Mouse (Mus musculus): Measurements from ENCODE around the gene Zranb3.
"Not testable (repeated sequence)": the region's sequence is repeated elsewhere in the genome, so short reads cannot be mapped to it uniquely, and the experiment has no call there.

Gene Zranb3

DNA sequence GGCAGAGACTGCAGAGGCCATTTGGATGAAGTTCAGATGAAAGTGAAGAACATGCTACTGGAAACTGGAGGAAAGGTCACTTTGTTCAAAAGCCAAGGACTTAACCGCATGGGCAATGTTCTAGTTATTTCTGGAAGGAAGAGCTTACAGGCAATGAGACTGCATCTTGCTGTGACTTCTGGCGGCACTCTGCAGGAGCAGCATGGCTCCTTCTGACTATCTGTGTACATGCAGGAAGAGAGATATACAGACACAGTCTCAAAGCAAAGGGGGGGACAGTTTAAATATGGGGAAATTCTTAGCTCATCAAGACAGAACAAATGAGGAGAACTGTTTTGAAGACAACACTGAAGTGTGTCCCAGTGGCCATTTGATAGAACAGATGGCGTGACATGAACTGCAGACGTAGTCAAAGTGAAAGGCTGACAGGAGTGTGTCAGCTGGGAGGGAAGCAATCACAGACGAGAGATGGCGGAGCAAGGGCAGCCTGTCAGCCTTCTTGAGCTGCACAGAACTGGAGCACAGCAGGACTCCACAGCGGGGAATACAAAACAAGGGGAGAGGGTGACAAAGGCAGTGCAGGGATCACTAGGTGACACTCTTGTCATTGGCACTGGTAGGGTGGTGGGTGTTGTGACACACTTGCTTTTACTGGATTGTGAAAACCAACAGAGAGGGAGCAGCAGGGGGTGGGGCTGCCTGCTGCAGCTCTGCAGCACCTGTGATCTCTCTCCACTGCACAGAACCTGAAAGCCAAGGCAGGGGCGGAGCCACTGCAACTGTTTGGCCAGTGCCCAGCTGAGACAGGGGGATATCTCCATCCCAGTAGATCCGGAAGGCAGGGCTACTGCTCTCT, 112.7 kb downstream of the Zranb3 start:
- DNase-seq (ENCODE audit: low spot score) = no peak

DNA sequence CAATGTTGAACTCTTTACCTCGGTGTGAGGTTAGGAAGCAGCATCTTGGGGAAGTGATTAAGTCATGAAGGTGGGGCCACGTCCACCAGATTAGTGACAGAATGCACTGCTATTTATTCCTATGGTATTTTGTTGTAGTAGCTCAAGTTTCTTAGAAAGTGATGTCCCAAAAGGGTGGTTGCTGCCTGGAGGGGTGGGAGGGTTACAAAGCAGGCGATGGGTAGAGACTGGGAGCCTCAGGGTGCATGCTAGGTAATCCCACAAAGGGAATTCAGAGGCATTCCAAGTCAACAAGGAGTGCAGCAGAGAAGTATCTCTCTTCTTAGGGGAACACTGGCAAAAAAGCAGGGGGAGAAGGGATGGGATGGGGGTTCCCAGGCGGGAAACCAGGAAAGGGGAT, 113.5 kb downstream of the Zranb3 start:
- DNase-seq (ENCODE audit: low spot score) = no peak

DNA sequence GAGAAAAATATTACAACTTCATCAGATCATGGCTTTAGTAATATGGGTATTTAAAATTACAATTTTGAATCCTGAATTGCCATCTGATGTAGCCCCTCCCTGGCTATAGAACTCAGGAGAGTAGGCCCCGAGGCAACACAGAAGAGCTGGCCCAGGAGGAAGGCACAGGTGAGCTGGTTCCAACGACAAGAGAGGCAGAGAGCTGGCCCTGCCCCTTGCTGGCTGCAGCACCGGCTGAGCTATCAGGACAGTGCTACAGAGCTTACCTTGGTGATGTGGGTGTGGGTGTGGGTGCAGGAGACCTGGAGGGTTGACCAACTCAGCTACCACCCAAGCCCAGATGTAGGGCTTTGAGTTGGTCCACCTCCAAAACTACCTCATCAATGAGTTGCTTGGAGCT, 114.6 kb downstream of the Zranb3 start:
- DNase-seq (ENCODE audit: low spot score) = no peak

DNA sequence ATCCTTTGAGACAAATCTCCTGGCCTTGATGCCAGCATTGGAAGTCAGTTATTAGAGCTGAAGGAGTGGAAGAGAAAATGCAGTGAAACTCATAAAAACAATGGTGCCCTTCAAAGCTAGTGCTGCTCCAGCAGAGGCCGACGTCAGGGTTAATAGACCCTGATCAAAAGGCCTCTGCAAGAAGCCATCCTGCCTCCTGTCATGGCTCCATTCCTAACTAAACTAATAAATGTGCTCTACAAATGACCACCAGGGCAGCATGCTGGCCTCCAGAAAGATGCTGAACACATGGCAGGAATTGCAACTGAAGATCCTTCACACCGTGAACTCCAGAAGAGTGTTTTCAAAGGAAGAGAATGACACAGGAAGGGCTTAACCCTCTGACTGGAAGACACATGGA, 117.5 kb downstream of the Zranb3 start:
- no peak for DNase-seq (ENCODE audit: low spot score)

DNA sequence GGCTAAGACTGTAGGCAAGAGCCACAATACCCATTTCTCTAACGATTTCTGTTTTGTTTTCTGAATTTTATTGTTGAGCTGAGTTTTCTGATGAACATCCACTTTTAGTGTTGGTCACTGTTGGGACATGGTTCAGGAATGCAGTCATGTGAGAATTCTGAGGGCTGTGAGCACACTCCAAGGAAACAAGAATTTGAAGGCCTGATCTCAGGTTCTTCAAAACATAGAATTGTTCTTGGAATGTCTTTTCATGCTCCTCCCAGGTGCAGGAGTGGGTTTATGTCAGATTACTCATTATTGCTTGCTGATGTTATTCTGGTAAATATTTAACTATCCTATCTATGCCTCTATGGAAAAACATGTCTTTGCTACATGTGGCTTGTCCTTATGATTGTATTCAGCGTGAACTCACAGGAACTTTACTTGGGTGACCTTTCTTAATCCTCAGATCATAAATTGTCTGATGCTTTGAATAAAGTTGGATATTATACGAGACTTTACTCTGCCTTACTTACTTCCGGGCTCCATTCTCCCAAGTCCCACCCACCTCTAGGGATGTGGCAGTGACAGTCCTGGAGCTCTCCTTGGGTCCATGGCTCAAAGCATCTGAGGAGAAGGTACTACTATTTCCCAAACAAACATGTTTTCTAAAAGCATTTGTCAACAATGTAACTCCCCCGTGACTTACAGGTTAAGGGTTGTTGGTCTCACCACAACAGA, 119.4 kb downstream of the Zranb3 start:
- DNase-seq (ENCODE audit: low spot score) = peak; percentile 20

DNA sequence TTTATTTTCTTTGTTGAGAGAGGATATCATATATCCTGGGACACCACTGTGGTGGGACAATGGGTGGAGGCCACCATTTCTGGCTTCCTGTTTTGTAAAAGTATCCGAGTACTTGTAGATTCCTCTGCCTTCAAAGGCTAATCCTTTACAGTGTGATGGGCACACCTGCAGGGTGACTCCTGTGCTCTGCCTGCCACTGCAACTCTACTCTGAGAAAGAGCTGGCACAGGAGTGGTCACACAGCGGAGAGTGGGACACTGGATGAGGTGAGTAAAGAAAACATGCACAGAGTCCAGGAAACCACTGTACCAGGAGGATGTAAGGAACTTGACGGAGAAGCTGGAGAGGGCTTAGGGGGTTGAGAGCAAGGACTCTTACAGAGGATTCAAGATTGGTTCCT, 120.6 kb downstream of the Zranb3 start:
- DNase-seq (ENCODE audit: low spot score) = no peak

DNA sequence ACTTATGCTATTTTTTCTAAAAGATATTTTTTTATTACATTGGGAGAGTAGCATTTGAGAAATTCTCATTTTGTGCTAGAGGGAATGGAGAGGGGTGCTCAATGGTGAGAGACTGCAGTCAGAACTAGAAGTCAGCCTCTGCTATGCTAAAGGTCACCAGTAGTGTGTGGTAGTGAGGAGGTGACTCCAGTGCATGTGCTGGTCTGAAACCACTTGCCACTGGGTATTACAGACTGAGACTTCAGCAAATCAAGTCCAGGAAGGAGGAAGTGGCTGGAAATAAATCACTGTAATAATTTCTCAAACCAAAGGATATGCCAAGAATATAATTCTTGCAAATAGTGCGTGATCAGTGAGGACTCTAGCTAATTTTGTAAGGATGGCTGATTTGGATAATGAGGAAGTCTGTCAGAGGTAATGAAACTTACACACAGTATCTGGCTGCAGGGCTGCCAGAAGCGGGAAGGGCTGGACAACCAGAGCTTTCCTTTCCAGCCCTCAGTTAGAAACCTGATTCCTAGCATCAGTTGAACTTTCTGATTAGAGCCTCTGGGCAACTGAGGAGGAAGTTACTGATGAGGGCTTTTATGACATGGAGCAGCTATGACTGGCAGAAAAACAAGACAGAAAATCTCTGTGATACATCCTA, 121.8 kb downstream of the Zranb3 start:
- no peak for DNase-seq (ENCODE audit: low spot score)

DNA sequence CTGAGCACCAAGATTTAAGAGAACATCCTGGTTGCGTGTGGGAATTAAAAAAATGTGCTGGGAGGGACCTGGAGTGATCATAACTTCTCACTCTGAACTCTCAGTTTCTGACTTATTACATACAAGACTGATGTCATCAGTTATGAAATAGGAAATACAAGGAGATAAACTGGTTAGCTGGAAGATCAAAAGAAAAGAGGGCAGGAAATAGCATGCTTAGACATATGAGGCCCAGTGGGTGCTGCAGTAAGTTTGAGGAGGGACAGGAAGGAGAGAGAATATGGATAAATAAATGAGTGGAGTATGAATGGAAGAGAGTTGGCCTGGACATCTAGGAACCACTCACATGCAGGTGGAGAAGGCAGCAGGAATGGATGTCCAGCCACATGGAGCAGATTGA, 124.7 kb downstream of the Zranb3 start:
- DNase-seq (ENCODE audit: low spot score) = no peak

DNA sequence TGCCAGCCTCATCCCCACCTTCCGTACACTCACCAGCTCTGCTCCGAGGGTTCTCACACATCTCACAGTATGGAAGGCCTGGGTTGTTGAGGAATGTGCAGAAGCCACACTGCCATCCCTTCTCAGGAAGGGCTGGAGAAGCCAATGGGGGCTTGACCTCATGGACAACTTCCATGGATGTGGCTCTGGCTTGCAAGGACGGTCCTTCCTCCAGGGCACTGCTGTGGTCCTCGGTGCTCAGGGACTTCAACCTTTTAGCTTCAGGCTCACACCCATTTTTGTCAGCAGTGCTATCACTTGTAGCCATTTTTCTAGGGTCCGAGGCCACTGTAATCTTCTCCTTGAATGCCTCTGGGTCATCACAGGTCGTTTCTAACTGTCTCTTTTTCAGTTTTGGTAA, 126.7 kb downstream of the Zranb3 start:
- no peak for DNase-seq (ENCODE audit: low spot score)

DNA sequence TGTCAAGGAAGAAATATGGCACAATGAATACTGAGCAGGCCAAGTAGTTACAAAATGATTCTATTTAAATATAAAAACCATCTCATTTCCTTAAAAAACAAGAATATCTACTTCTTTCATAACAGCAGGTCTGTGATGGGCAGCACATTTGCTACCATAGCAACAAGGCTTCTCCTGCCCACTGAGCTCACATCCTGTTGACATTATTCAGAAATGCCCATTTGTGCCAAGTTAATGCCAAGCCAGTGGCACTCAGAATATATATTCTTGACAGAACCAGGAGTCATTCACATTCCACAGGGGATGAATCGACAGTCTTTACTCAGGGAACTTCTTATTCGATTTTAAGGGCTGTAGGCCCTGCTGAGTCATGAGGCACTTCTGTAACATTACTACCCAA, 127.2 kb downstream of the Zranb3 start:
- DNase-seq (ENCODE audit: low spot score) = no peak

DNA sequence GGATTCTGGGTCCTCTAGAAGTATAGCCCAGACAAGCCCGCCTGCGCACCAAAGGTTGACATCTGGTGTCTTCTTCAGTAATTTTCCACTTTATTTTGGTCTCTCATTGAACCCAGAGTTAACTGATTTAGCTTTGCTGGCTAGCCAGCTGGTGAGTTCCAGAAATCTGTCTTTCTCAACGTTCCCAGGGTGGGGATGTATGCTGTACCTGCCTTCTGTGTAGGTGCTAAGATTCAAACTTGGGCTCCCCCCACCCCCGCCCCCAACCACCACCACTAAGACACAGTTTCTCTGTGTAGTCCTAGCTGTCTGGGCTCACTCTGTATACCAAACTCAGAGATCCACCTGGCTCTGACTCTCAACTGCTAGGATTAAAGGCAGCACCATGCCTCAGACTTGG, 128.8 kb downstream of the Zranb3 start:
- no peak for DNase-seq (ENCODE audit: low spot score)

DNA sequence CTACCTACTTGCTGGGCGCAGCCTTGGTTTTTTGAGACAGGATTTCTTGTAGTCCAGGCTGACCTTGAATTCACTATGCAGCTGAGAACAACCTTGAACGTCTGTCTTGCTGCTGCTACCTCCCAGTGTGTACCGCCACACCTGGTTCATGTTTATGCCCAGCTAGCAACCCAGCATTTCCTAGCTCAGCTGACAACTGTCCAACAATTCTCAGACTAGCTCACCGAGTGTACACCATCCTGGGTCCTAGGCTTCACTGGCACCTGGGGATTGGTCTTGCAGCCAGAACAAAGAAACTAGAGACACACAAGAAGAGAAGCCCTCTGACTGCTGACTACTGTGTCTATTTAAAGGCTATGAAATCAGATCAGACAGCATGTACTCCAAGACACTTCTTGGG, 132.0 kb downstream of the Zranb3 start:
- DNase-seq (ENCODE audit: low spot score) = no peak

DNA sequence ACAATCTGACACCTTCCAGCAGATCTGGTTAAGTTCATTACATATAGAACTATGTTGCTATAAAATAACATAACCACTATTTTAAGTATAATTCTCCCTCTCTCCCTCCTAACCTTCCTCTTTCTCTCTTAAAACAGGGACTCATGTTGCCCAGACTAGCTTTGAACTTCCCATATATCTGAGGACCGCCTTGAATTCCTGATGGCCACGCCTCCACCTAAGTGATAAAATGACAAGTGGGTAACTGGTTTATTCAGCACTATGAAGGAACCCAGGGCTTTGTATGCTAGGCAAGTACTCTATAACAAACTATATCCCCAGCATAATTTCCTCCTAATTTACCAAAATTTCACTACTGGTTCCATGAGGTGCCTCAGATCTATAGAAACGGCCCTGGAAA, 139.5 kb downstream of the Zranb3 start:
- DNase-seq (ENCODE audit: low spot score) = no peak

DNA sequence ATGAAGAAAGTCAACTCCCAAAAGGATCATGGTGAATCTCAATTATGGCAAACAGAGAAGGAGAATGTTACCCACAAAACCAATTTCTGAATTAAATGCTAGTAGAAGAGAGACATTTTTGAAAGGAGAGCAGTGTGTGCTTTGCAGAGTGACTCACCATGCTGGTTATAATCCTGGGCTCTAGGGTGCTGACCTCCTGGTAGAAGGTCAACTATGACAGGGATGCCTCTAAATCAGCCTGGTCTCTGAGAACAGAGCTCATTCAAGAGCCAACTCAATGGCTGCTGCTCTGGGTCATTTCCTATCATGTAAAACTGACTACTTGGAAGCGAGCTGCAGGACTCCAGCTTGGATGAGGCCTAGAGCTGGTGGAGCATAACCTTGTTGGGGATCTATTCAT, 141.7 kb downstream of the Zranb3 start:
- DNase-seq (ENCODE audit: low spot score) = no peak

DNA sequence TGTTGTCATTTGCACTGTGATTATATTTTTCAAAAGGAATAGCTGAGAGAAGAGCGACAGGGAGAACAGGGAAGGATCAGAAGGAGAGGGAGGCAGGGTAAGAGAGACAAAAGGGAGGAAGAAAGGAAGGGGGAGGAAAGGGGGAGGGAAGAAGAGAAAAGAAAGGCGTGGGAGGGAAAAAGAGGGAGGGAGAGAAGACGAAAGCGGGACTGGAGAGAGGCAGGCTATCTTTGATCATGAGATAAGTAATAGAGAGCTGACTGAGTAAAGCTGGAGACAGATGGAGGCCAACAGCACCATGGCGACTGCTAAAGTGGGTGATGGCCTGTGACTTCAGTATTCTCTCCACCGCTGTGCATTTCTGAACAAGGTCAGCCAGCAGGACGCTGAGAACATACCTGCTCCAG, 143.5 kb downstream of the Zranb3 start:
- DNase-seq (ENCODE audit: low spot score) = no peak

DNA sequence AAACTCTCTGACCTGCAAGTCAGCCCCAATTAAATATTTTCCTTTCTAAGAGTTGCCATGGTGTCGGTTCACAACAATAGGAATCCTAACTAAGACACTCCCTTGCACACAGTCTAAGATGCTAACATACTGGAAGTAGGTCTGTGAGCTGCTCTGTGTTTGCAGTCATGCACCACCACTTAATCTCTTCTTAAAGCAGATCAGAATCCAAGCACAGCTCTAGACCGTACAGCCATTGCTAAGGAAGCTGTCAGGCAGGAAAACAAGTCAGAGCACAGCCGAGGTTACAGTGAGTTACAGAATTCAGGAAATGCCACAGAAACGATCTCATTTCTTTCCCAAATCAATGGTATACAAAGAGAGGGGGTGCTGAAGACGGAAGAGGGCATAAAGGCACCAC, 144.0 kb downstream of the Zranb3 start:
- no peak for DNase-seq (ENCODE audit: low spot score)

DNA sequence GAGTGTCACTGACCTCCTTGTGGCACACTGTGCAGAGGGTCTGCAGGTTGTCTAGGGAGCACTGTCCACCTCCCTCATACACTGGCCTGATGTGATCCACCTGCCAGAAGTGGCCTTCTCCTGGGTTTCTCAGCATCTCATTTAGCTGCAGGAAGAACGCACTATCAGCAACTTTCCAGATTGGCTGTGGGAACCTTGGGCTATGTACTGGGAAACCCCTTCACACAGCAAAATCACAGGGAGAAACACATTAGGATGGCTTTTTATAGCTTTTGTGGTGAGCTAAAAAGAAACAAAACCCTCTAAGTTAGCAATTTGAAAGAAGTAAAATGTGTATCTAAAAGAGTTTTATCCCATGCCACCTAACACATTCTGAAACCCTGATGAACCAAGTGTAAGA, 146.3 kb downstream of the Zranb3 start:
- no peak for DNase-seq (ENCODE audit: low spot score)

DNA sequence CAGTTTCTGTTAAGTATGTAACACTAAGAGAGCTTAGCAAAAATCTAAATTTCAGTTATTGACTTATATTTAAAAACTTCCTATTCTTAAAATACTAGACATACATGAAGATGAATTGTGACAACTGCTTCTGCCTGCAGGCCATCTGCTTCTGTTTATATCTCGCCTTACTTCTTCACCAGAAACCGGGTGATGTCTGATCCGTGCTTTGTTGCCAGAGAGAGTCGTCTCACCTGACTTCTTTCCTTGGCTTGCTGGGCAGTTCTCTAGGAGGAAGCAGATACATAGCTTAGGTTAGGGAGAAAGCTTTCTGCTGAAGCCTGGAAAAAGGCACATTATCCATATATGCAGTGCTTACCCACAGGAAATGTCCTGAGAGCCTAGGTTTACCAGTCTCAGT, 148.0 kb downstream of the Zranb3 start:
- no peak for DNase-seq (ENCODE audit: low spot score)

DNA sequence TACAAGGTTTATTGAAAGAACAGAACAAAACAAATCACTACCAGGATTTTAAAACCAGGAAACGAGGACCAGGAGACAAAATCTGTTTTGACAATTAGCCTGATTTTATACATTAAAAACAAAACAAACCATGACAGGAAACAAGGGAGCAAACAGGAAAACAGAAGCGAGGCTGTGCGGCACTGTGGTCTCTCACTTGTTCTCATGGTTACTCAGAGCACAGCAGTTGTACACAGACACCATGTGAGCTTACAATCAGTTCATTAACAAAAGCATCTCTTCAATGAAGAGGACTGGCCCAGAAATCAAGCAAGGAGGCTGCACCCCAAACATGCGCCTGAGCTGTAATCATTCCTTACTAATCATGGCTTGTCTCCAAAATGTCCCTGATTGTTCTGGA, 148.6 kb downstream of the Zranb3 start:
- not testable (repeated sequence) for DNase-seq (ENCODE audit: low spot score)

DNA sequence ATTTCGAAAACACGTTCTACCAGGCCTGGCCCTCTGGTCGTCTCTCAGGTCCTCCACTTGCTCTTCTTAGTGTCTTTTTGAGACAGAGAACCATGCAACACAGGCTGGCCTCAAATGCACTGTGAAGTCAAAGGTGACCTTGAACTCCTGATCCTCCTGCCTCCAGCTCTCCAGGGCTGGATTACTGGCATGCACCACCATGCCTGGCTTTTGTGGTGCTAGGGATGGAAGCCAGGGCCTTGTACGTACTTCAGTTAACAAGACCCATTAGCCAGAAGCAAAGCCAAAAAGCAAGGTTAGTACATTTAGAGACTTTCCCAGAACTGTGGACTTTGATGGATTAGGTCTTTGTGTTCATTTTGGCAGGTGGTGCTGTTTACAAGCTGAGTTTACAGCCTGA, 150.6 kb downstream of the Zranb3 start:
- no peak for DNase-seq (ENCODE audit: low spot score)

DNA sequence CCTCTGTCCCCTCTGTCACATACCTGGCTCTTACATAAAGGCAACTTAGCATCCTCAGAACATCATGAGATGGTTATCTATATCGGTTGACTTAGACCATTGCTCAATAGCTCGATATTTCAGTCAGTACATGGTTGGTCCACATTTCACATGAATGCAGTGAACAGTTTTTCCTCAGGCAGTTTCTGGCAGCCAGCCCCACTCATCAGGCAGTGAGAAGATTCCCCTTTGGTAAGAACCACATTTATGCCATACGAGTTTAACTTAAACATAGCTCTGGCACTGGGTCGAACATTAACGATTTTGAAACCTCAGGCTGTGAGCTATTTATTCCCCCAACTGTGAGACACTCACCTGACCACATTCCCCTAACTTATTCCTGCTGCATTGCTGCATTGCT, 154.1 kb downstream of the Zranb3 start:
- DNase-seq (ENCODE audit: low spot score) = no peak

DNA sequence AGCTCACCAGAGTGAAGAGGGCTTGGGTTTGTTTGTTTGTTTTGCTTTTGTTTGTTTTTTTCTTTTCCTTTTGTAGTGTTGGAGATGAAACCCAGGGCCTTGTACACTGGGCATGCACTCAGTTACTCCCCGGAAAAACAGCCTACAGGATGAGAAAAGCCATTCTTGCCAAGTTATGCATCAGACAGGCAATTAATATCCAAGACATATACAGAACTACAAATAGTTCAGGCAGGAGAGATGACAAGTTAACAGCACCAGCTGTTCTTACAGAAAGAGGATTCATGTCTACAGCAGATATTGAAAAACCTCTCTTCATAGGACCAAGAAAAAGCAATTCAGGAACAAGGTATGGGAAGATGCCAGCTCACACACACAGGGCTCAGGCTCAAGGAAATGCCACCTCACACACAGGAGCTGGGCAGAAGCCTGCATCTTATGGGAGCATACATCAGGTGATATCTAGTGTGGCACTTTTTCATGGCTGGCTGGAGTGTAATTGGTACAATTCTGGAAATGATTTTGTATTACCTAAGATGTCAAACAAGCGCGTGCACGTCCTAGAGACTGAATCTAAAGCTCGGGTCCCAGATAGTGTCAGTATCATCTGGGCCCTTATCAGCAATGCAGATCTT, 156.1 kb downstream of the Zranb3 start:
- DNase-seq (ENCODE audit: low spot score) = no peak

Data from yolk sac, embryonic 10.5 days (tissue).